Mouse (Mus musculus) liver, adult 2 months (tissue): Measurements from ENCODE around the gene Meis2. TPM values are rescaled to one million over a fixed set of nuclear protein-coding genes. Genes with fewer than 3 reads are reported as not detected.

ENCODE experiments used
- DNase-seq: peaks from one replicate; pipeline ENCODE4 v3.0.0-alpha.2; 2011; ENCODE audit warnings: low read depth, low spot score; ENCODE audit errors: extremely low read depth
- H3K27ac ChIP-seq: fragments of 200-500 bp; replicated peaks from 2 replicates; pipeline ENCODE4 v1.5.1; 2012; ENCODE audit warnings: low read depth, mild to moderate bottlenecking, control low read depth, inconsistent platforms, low read length; ENCODE audit not compliant: insufficient read depth
- H3K27me3 ChIP-seq: fragments of 200-500 bp; 2 replicates; pipeline ENCODE4 v1.6.1; 2012; ENCODE audit warnings: mild to moderate bottlenecking, moderate library complexity, low read length, inconsistent platforms; ENCODE audit not compliant: control insufficient read depth, insufficient read depth
- H3K36me3 ChIP-seq: fragments of 200-500 bp; 2 replicates; pipeline ENCODE4 v1.6.1; 2012; ENCODE audit warnings: low read length, inconsistent platforms; ENCODE audit not compliant: control insufficient read depth, insufficient read depth
- H3K4me1 ChIP-seq: fragments of 200-500 bp; 2 replicates; pipeline ENCODE4 v1.6.1; 2011; ENCODE audit warnings: low read length; ENCODE audit not compliant: control insufficient read depth, insufficient read depth
- H3K4me3 ChIP-seq: fragments of 200-500 bp; 2 replicates; pipeline ENCODE4 v1.5.1; 2011; ENCODE audit warnings: low read depth, mild to moderate bottlenecking, control low read depth, low read length, moderate library complexity; ENCODE audit not compliant: insufficient read depth
- H3K79me2 ChIP-seq: fragments of 200-500 bp; 2 replicates; pipeline ENCODE4 v1.6.1; 2012; ENCODE audit warnings: inconsistent platforms, mild to moderate bottlenecking, low read length, moderate library complexity; ENCODE audit not compliant: control insufficient read depth, insufficient read depth
- H3K9ac ChIP-seq: fragments of 200-500 bp; 2 replicates; pipeline ENCODE4 v1.6.1; 2012; ENCODE audit warnings: low read depth, mild to moderate bottlenecking, control low read depth, inconsistent platforms, low read length
- CTCF ChIP-seq: fragments of 200-500 bp; IDR thresholded peaks from 2 replicates; pipeline ENCODE4 v1.5.1; 2011; ENCODE audit warnings: low read depth, low read length, control low read depth
- POLR2A ChIP-seq: fragments of 200-500 bp; IDR thresholded peaks from 2 replicates; pipeline ENCODE4 v1.6.1; 2011; ENCODE audit warnings: low read length, control low read depth; ENCODE audit not compliant: insufficient read depth; ENCODE audit errors: extremely low read depth
- WGBS: fragments of 180-500 bp; shearing (Covaris S2); methylation state at CpG from one replicate; pipeline ENCODE4 v1.1.7; 2018; 5-methylcytosine and 5-hydroxymethylcytosine counted together
- polyA plus RNA-seq: library from polyadenylated mRNA; depleted of rRNA; stranded (reverse); fragments of >200 nt; gene quantifications from 2 replicates; pipeline ENCODE4 v1.2.3, GENCODE M21; 2012; rRNA removed
- total RNA-seq: library from RNA; depleted of rRNA; stranded (reverse); fragments of >200 nt; gene quantifications from 2 replicates; pipeline ENCODE4 v1.2.3, GENCODE M21; 2014; rRNA removed

Gene Meis2
- total RNA-seq (4.4 and 4.5 TPM in 2 replicates), polyA plus RNA-seq (2.2 and 2.4 TPM in 2 replicates)

DNA sequence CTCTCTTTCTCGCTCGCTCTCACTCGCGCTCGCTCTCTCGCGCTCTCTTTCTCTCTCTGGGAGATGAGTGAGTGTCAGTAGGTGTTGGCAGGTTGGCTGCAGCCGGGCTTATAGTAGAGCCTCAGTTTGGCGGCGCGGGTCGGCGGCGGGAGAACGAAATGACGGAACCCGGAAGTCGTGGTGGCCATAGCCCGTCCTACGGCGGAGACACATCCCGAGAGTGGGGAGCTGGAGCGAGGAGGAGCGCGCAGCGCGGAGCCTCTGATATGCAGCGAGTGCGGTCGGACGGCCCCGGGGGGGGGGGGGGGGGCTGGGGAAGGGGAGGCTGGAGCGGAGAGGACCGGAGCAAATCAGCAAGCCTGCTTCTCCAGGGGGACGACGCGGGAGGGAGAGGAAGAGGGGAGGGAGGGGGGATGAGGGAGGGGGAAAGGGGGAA, at the start of gene Meis2:
TSS of gene Meis2 (minus strand) at position 270 of the 436 bp plus-strand sequence.
- peak; percentile 56 for DNase-seq
- H3K27ac ChIP-seq: peak within 1 kb of the TSS; percentile 74
- H3K4me1 ChIP-seq: 0 out of 2 replicates have a peak, but pooled peaks cover 3% of the 10 kb centered on the region
- no peaks in the 10 kb centered on the region for H3K27me3 ChIP-seq
- TF ChIP-seq POLR2A: 0 out of 2 replicates have a peak, but pooled peaks have one; percentile 31
- no peak for TF ChIP-seq CTCF
- peak within 1 kb of the TSS; percentile 88 for H3K9ac ChIP-seq
- H3K4me3 ChIP-seq: peak within 1 kb of the TSS; percentile 83
- H3K79me2 ChIP-seq: peaks cover 4% of the 10 kb centered on the region; the same call in 1 of the 2 replicates
- WGBS: under 1% methylated on average over 25 of the region's 37 CpGs
- H3K36me3 ChIP-seq: no peaks in the 10 kb centered on the region

DNA sequence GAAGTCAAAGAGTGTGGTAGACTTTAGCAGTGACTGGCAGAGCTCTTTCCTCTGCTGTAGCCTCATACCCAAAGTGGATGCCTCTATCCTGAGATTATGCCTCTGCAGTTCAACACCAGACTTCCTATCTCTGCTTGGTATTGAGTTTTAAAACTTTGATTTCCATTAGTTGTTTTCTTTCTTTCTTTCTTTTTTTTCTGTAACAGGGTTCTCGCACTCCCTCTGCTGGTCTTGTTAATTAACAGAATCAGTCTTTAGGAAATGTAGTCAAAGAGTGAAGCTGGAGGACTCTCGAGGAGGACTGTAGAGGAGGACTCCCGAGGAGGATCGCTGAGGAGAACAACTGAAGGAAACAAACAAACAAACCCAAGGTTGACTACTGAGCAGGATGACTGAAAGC, 40.6 kb upstream of the Meis2 start:
- no peaks in the 10 kb centered on the region for H3K79me2 ChIP-seq
- TF ChIP-seq CTCF (no peak), POLR2A (no peak)
- H3K27me3 ChIP-seq: no peaks in the 10 kb centered on the region
- no peaks in the 10 kb centered on the region for H3K36me3 ChIP-seq
- no peak overlapping the region for H3K9ac ChIP-seq
- no peak for DNase-seq
- no peaks in the 10 kb centered on the region for H3K4me1 ChIP-seq
- no peak overlapping the region for H3K27ac ChIP-seq
- WGBS: 60% methylated on average over 4 of the region's 4 CpGs
- no peak overlapping the region for H3K4me3 ChIP-seq

DNA sequence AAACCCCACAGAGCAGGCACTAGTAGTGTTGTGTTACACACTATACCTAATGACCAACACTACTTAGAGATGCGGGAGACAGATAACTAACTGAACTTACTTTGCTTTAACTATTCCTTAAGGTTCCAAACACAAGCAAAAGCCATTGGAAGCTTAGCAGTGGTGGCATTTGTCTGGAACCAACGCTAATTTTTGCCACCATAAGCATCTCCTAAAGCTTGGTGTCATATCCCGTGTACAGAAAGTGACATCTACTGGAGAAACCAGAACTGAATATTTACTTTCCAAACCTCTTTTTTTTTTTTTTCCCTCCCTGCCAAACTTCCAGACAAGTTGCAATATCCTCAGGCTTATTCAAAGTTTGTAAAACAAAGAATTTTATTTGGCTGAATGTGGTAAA, 39.5 kb upstream of the Meis2 start:
- no peaks in the 10 kb centered on the region for H3K79me2 ChIP-seq
- no peak overlapping the region for H3K9ac ChIP-seq
- 51% methylated on average over 3 of the region's 3 CpGs for WGBS
- H3K36me3 ChIP-seq: no peaks in the 10 kb centered on the region
- H3K4me1 ChIP-seq: no peaks in the 10 kb centered on the region
- H3K4me3 ChIP-seq: no peak overlapping the region
- no peak overlapping the region for H3K27ac ChIP-seq
- no peak for DNase-seq
- no peaks in the 10 kb centered on the region for H3K27me3 ChIP-seq
- TF ChIP-seq CTCF: no peak
- no peak for TF ChIP-seq POLR2A

DNA sequence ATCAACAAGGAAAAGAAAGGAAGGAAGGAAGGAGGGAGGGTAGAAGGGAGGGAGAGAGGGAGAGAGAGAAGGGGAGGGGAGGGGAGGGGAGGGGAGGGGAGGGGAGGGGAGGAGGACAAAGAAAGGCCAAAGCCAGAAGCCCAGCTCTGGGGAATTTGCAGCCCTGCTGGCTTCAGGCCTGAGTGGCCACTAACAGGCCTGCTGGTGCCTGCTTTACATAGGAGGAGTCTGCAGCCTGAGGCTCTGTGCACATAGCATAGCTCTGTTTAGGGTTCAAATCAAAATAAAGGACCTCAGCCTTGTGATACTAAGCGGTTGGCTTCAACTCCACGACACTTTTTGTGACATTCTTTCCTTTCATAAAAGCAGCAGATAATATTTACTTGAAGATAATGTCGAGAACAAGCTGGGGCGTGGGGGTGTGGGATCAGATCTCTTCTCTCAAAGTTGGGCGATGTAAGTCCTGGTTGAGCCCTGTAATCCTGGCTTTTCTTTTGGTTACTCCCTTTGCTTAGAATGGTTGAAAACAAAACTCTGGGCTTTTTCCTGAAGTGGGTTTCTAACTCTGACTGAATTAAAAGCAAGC, 37.9 kb upstream of the Meis2 start:
- Histone ChIP-seq H3K27ac (no peak overlapping the region), H3K36me3 (no peaks in the 10 kb centered on the region), H3K4me3 (no peak overlapping the region), H3K4me1 (no peaks in the 10 kb centered on the region), H3K79me2 (no peaks in the 10 kb centered on the region), H3K9ac (no peak overlapping the region), H3K27me3 (no peaks in the 10 kb centered on the region)
- TF ChIP-seq CTCF (no peak), POLR2A (no peak)
- DNase-seq: no peak
- 69% methylated on average over 5 of the region's 5 CpGs for WGBS

DNA sequence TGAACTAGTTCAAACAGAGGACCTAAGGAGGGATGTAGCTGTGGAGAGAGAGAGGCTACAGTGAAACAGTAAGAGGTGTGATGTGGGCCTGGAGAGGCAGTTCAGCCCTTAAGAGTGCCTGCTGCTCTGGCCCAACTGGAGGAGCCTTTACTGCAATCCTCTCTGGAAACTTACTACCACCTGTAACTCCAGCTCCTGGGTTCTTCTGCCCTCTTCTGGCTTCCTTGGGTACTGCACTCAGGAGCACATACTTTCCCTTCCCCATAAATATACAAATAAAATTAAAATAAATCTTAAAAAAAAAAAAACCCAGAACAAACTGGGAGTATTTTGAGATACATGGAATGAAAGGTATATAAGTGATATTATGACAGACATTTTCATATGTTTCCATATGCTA, 35.6 kb upstream of the Meis2 start:
- no peaks in the 10 kb centered on the region for H3K36me3 ChIP-seq
- H3K4me3 ChIP-seq: no peak overlapping the region
- H3K27ac ChIP-seq: no peak overlapping the region
- no peak overlapping the region for H3K9ac ChIP-seq
- peak; percentile 39 for DNase-seq
- H3K79me2 ChIP-seq: no peaks in the 10 kb centered on the region
- TF ChIP-seq CTCF (peak; percentile 65), POLR2A (no peak)
- H3K27me3 ChIP-seq: no peaks in the 10 kb centered on the region; the same call in 1 of the 2 replicates
- H3K4me1 ChIP-seq: no peaks in the 10 kb centered on the region

DNA sequence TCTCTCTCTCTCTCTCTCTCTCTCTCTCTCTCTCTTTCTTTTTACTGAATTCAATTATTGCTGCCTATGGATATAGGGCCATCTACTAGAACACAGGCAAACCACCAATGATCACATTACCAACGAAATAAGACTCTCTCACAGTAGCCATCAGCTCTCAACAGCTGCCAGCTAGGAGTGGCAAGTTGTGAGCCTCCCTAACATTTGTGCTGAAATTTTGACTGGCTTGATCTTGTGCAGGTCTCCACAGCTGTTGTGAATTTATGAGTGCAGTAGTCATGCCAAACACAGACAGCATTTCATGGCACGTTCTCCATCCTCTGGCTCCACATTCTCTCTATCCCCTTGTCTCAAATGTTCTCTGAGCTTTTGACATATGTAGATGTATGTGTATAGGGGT, 15.3 kb upstream of the Meis2 start:
- H3K9ac ChIP-seq: no peak overlapping the region
- 0 out of 2 replicates have a peak, but pooled peaks cover 2% of the 10 kb centered on the region for H3K27me3 ChIP-seq
- no peak for TF ChIP-seq POLR2A
- TF ChIP-seq CTCF: no peak
- no peaks in the 10 kb centered on the region for H3K79me2 ChIP-seq
- no peaks in the 10 kb centered on the region for H3K4me1 ChIP-seq
- H3K4me3 ChIP-seq: no peak overlapping the region
- H3K27ac ChIP-seq: no peak overlapping the region
- no peaks in the 10 kb centered on the region for H3K36me3 ChIP-seq
- WGBS: 79% methylated on average over 2 of the region's 2 CpGs
- DNase-seq: no peak
